Mouse (Mus musculus): Measurements from ENCODE around the gene Rfx4.

DNA sequence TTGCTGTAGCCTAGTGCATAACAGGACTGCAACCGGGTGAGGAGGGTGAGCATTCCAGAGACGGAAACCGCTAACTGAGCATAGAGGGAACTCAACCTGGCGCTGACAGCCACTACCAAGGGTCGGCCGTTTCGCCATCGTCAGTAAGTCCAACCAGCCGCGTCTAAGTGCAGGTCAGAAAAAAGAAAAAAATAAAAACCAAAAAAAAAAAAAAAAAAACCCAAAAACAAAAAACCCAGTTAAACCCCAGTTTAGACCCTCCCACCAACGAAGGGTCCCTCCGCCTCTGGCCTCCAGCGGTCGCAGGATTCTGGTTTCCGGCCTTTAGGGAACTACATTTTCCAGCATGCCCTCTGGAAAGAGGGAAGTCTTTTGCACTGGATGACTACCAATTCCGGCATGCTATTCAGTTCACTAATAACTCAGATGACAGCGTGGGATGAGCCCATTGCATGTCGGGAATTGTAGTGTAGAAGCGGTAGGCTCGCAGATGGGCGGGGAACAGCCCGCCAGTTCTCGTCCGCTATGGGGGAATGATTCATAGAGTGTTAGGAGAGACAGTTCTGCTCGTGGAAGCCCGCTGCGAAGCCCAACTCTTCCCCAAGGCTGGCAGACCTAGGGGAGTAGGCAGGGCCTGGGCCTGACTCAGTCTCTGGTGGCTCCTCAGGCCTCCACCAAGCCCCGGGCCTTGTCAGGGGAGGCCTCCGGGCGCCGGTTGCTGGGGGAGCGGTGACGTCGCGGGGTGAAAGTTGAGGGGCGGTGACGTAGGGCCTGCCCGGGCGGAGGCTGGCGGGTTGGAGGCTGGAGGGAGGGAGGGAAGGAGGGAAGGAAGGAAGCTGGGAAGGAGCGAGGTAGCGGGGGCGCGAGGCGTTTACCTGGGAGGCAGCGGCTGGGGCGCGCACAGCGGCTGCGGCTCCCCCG lies 161.2 kb downstream of the Rfx4 start, which contains the start of gene Ric8b:
- TF ChIP-seq CTCF (IDR thresholded peaks at IDR 0.05; ENCODE audit: control insufficient read depth, insufficient read depth, low read length) = no peak
- peak; percentile 65; the same call in 1 of the 2 replicates for TF ChIP-seq POLR2A (IDR thresholded peaks at IDR 0.05; ENCODE audit: borderline replicate concordance, control insufficient read depth, low read depth, low read length)

All from bone marrow, adult 2 months (tissue).